15 mouse cellular contexts compared by ENCODE assay signal in the genomic region with DNA sequence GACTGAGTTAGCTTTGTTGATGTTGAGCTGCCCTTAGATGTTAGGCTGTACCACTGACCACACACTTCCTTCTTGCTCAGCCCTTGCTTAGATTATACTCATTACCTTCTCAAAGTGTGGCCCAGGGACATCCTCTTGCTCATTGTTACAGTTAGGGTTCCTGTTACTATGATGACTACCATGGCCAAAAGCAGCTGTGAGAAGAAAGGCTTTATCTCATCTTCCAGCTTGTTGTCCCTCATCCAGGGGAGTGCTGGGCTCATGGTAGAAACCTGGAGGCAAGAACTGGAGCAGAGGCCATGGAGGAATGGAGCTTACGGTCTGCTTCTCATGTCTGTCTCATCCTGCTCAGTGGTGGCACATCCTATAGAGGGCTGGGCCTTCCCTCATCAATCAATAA. TPM values are rescaled to one million over a fixed set of nuclear protein-coding genes. Genes with fewer than 3 reads are reported as not detected.
A peak's percentile ranks its signal among the peaks of the same experiment; 100 is the strongest.
DNase-seq lines count a peak whose midpoint lies in the region; ATAC-seq and TF ChIP-seq lines count a peak whose summit lies in the region.
"Had no signal": no experiment of that assay in that cellular context is flagged by ENCODE, and none has a peak within 500 bp of the region (broad histone marks: within the 10 kb centered on the region; RNA-seq: fewer than 3 reads in every experiment).

No protein-coding gene starts in this region.

- H3K9me3 ChIP-seq in liver, embryonic 15.5 days (replicated peaks): no peaks in the 10 kb centered on the region
- H3K9me3 ChIP-seq: hindbrain, embryonic 12.5 days; limb, embryonic 10.5 days; lung, embryonic 15.5 days had no signal

- H3K27ac ChIP-seq in bone marrow, adult 2 months (ENCODE audit: control insufficient read depth, insufficient read depth, low read depth, low read length, poor library complexity): peak overlapping the region; percentile 53; the same call in 1 of the 2 replicates
- H3K27ac ChIP-seq in liver, embryonic 15.5 days (replicated peaks): peak overlapping the region; percentile 20; the same call in 1 of the 2 replicates
- H3K27ac ChIP-seq in small intestine, adult 2 months (ENCODE audit: insufficient read depth, low read depth, low read length): peak overlapping the region; percentile 13; the same call in 1 of the 2 replicates
- H3K27ac ChIP-seq in kidney, adult 2 months (ENCODE audit: insufficient read depth, low read depth, low read length): no peak overlapping the region
- H3K27ac ChIP-seq: hindbrain, embryonic 12.5 days; limb, embryonic 10.5 days; lung, embryonic 15.5 days had no signal

- no peaks in the 10 kb centered on the region for H3K27me3 ChIP-seq in liver, embryonic 15.5 days
- no peaks in the 10 kb centered on the region for H3K27me3 ChIP-seq in small intestine, adult 2 months (ENCODE audit: control insufficient read depth, insufficient read depth, low read length)
- no peaks in the 10 kb centered on the region for H3K27me3 ChIP-seq in kidney, adult 2 months (replicated peaks; ENCODE audit: control insufficient read depth, insufficient read depth, low read length)
- H3K27me3 ChIP-seq: hindbrain, embryonic 12.5 days; lung, embryonic 15.5 days had no signal

- H3K9ac ChIP-seq in liver, embryonic 15.5 days: no peak overlapping the region
- H3K9ac ChIP-seq: hindbrain, embryonic 12.5 days; lung, embryonic 15.5 days had no signal

- no peak for TF ChIP-seq CTCF in bone marrow, adult 2 months (IDR thresholded peaks at IDR 0.05; ENCODE audit: control insufficient read depth, insufficient read depth, low read length)
- TF ChIP-seq CTCF in small intestine, adult 2 months (IDR thresholded peaks at IDR 0.05; ENCODE audit: extremely low read depth, insufficient read length, insufficient replicate concordance, low read depth, low read length): no peak
- no peak for TF ChIP-seq CTCF in kidney, adult 2 months (conservative IDR thresholded peaks at IDR 0.05; ENCODE audit: insufficient read depth, insufficient read length, low read depth, low read length)

- TF ChIP-seq POLR2A in bone marrow, adult 2 months (IDR thresholded peaks at IDR 0.05; ENCODE audit: borderline replicate concordance, control insufficient read depth, low read depth, low read length): no peak
- TF ChIP-seq POLR2A in small intestine, adult 2 months (IDR thresholded peaks at IDR 0.05; ENCODE audit: low read depth, low read length): no peak
- TF ChIP-seq POLR2A in kidney, adult 2 months (IDR thresholded peaks at IDR 0.05; ENCODE audit: low read depth, low read length): no peak

- no peak overlapping the region for H3K4me3 ChIP-seq in bone marrow, adult 2 months (replicated peaks; ENCODE audit: control insufficient read depth, low read depth, low read length)
- H3K4me3 ChIP-seq in liver, embryonic 15.5 days (replicated peaks): no peak overlapping the region
- no peak overlapping the region for H3K4me3 ChIP-seq in small intestine, adult 2 months (ENCODE audit: low read depth, low read length)
- no peak overlapping the region for H3K4me3 ChIP-seq in kidney, adult 2 months (ENCODE audit: insufficient read depth, low read depth, low read length)
- H3K4me3 ChIP-seq: hindbrain, embryonic 12.5 days; limb, embryonic 10.5 days; lung, embryonic 15.5 days had no signal

- H3K4me2 ChIP-seq in liver, embryonic 15.5 days: no peak overlapping the region
- H3K4me2 ChIP-seq: hindbrain, embryonic 12.5 days; lung, embryonic 15.5 days had no signal

- WGBS in bone marrow, adult 2 months: 91% methylated on average over 1 of the region's 1 CpGs
- WGBS in liver, embryonic 15.5 days (ENCODE audit: insufficient replicate concordance): 85% methylated on average over 1 of the region's 1 CpGs
- WGBS in small intestine, adult 2 months: 94% methylated on average over 1 of the region's 1 CpGs
- 100% methylated on average over 1 of the region's 1 CpGs for WGBS in kidney, adult 2 months

- DNase-seq in heart, adult 11 months: peak; percentile 85
- DNase-seq in heart, postnatal 4 days: no peak
- no peak for DNase-seq in thymus, postnatal 10 days (ENCODE audit: low spot score in 2 of 2)
- no peak for DNase-seq in kidney, adult 2 months
- DNase-seq in adrenal gland, adult 8-10 months: no peak
- DNase-seq: cerebellum, adult 9-11 months; gastrocnemius, postnatal 36 days; kidney, adult 8-10 months; thymus, postnatal 25 days had no signal

- H3K36me3 ChIP-seq in liver, embryonic 15.5 days (replicated peaks): no peaks in the 10 kb centered on the region
- H3K36me3 ChIP-seq in small intestine, adult 2 months (ENCODE audit: control insufficient read depth, insufficient read depth, low read length): no peaks in the 10 kb centered on the region
- no peaks in the 10 kb centered on the region for H3K36me3 ChIP-seq in kidney, adult 2 months (ENCODE audit: control insufficient read depth, insufficient read depth, low read length)
- H3K36me3 ChIP-seq: hindbrain, embryonic 12.5 days; limb, embryonic 10.5 days; lung, embryonic 15.5 days had no signal

- no peak for ATAC-seq in liver, embryonic 15.5 days (ENCODE audit: insufficient read depth)

- H3K4me1 ChIP-seq in bone marrow, adult 2 months (ENCODE audit: control insufficient read depth, insufficient read depth, low read length): peaks cover 11% of the 10 kb centered on the region
- H3K4me1 ChIP-seq in liver, embryonic 15.5 days (replicated peaks): peaks cover 59% of the 10 kb centered on the region
- peaks cover 15% of the 10 kb centered on the region; the same call in 1 of the 2 replicates for H3K4me1 ChIP-seq in small intestine, adult 2 months (ENCODE audit: control insufficient read depth, insufficient read depth, insufficient read length, low read length)
- H3K4me1 ChIP-seq in kidney, adult 2 months (ENCODE audit: control insufficient read depth, insufficient read depth, low read length): peaks cover 6% of the 10 kb centered on the region; the same call in 1 of the 2 replicates
- H3K4me1 ChIP-seq: hindbrain, embryonic 12.5 days; limb, embryonic 10.5 days had no signal

RNA-seq across cellular contexts. Expression of gene Tnrc6b, which starts 28.9 kb away (rescaled TPM):
- 10 to 100 TPM; 59.5 to 60.8 TPM for total RNA-seq in heart, postnatal 4 days (2021)
- 29.2 and 65.3 TPM in 2 replicates for polyA plus RNA-seq in bone marrow, adult 2 months (2011; ENCODE audit: insufficient read depth, insufficient read length, low replicate concordance, missing spikeins)
- 18.3 and 20.8 TPM in 2 replicates for polyA plus RNA-seq in liver, embryonic 15.5 days (2015; fragmentation: Nextera tagmentation; extraction: Ambion mirVana)
- polyA plus RNA-seq in small intestine, adult 2 months (2012; rRNA removed): 7.5 and 13.3 TPM in 2 replicates
- 12.1 and 14.2 TPM in 2 replicates for polyA plus RNA-seq in kidney, adult 2 months (2012; rRNA removed)
- total RNA-seq in adrenal gland, adult 8-10 months (2022): 10 to 100 TPM; 61.4 to 85.1 (median 69.2) TPM
